Mouse (Mus musculus): ENCODE results near the gene Mex3d. TPM values are rescaled to one million over a fixed set of nuclear protein-coding genes. Genes with fewer than 3 reads are reported as not detected.

Mex3d gene
- polyA plus RNA-seq, 1 experiment: 7.9 TPM

DNA sequence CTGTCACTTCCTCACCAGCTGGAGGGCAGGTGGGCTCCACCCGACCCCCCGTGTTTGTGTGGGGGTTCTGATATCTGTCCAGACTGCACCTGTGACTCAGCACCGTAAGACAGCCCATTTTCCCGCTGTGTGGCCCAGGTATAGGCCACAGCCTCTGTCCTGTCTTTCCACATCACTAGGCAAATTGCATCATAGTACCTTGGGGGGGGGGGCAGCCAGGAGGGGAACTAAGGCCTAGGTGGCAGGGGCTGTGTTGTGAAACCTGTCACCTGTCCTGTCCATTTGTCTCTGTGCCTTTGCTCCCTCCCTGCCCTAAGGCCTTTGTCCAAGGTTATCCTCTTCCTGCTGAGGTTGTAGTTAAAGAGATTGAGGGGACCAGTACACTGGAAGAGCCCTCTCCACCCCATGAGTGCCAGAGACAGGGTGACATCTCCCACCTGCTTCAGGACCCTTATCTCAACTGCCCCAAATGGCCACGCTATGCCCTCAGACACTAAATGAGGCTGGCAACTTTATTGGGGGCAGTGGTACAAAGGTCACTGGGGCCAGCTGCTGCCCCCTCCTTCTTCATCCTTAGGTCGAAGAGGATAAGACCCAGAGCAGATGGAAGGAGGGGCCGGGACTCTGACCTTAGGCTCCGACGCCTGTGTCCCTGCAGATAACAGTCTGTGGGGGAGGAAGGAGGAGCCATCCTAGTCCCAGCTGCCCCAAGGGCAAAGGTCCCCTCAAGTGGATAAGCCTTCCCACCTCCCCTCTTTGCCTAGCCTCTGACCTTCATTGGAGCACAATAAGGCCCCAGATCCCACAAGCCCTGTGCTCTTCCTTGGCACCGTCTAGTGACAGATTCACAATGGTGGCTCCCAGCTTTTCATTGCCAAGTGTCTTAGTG lies 55.6 kb downstream of the Mex3d start:
- Histone ChIP-seq H3K4me3 (ENCODE audit: insufficient read depth, low read depth, low read length) (no peak overlapping the region), H3K4me1 (ENCODE audit: control insufficient read depth, insufficient read depth, low read length) (peaks cover 5% of the 10 kb centered on the region; the same call in 1 of the 2 replicates), H3K27me3 (replicated peaks; ENCODE audit: control insufficient read depth, insufficient read depth, low read length) (no peaks in the 10 kb centered on the region), H3K27ac (ENCODE audit: insufficient read depth, low read depth, low read length) (no peak overlapping the region), H3K36me3 (ENCODE audit: control insufficient read depth, insufficient read depth, low read length) (no peaks in the 10 kb centered on the region)
- DNase-seq: peak; percentile 33
- TF ChIP-seq CTCF (conservative IDR thresholded peaks at IDR 0.05; ENCODE audit: insufficient read depth, insufficient read length, low read depth, low read length) (no peak), POLR2A (IDR thresholded peaks at IDR 0.05; ENCODE audit: low read depth, low read length) (no peak)
- WGBS: 60% methylated on average over 10 of the region's 10 CpGs

- Histone ChIP-seq H3K36me3 (ENCODE audit: control insufficient read depth, insufficient read depth, low read length) (no peaks in the 10 kb centered on the region), H3K4me1 (ENCODE audit: control insufficient read depth, insufficient read depth, low read length) (peaks cover 5% of the 10 kb centered on the region; the same call in 1 of the 2 replicates), H3K4me3 (ENCODE audit: insufficient read depth, low read depth, low read length) (no peak overlapping the region), H3K27me3 (replicated peaks; ENCODE audit: control insufficient read depth, insufficient read depth, low read length) (no peaks in the 10 kb centered on the region), H3K27ac (ENCODE audit: insufficient read depth, low read depth, low read length) (no peak overlapping the region)
- WGBS: 62% methylated on average over 2 of the region's 2 CpGs
- DNase-seq: no peak
- no peak for TF ChIP-seq CTCF (conservative IDR thresholded peaks at IDR 0.05; ENCODE audit: insufficient read depth, insufficient read length, low read depth, low read length)
- TF ChIP-seq POLR2A (IDR thresholded peaks at IDR 0.05; ENCODE audit: low read depth, low read length): no peak
Measured at GRCm38 (mm10) chr10:80330888-80331287, 56.6 kb downstream of the Mex3d start.

Other genes starting within 250 kb of the Mex3d start
- gene Atp5d, start 249.0 kb downstream of the Mex3d start, polyA plus RNA-seq (2012; rRNA removed): 1,948 and 2,036 TPM in 2 replicates
- gene Cbarp, start 246.8 kb downstream of the Mex3d start, polyA plus RNA-seq (2012; rRNA removed): 8.1 and 8.7 TPM in 2 replicates
- gene Midn, start 239.4 kb downstream of the Mex3d start, polyA plus RNA-seq (2012; rRNA removed): 65.6 and 67.0 TPM in 2 replicates
- 86.7 and 87.8 TPM in 2 replicates for gene Cirbp, start 221.7 kb downstream of the Mex3d start, polyA plus RNA-seq (2012; rRNA removed)
- gene 1600002K03Rik, start 214.7 kb downstream of the Mex3d start, polyA plus RNA-seq (2012; rRNA removed): 7.9 and 11.2 TPM in 2 replicates
- 1.5 TPM in 2 replicates for gene Efna2, start 208.2 kb downstream of the Mex3d start, polyA plus RNA-seq (2012; rRNA removed)
- gene Mum1, start 161.2 kb downstream of the Mex3d start, polyA plus RNA-seq (2012; rRNA removed): 25.6 and 30.4 TPM in 2 replicates
- 1,001 and 1,041 TPM in 2 replicates for gene Ndufs7, start 138.5 kb downstream of the Mex3d start, polyA plus RNA-seq (2012; rRNA removed)
- 66.7 and 68.4 TPM in 2 replicates for gene Gamt, start 126.6 kb downstream of the Mex3d start, polyA plus RNA-seq (2012; rRNA removed)
- gene Dazap1, start 126.2 kb downstream of the Mex3d start, polyA plus RNA-seq (2012; rRNA removed): 45.6 and 49.1 TPM in 2 replicates
- gene Rps15, start 95.2 kb downstream of the Mex3d start, polyA plus RNA-seq (2012; rRNA removed): 1,371 and 1,777 TPM in 2 replicates
- 0.74 and 0.95 TPM in 2 replicates for gene Apc2, start 91.7 kb downstream of the Mex3d start, polyA plus RNA-seq (2012; rRNA removed)
- gene 2310011J03Rik, start 67.1 kb downstream of the Mex3d start, polyA plus RNA-seq (2012; rRNA removed): 47.8 and 52.5 TPM in 2 replicates
- 9.1 and 12.2 TPM in 2 replicates for gene Pcsk4, start 58.2 kb downstream of the Mex3d start, polyA plus RNA-seq (2012; rRNA removed)
- 24.7 and 25.1 TPM in 2 replicates for gene Reep6, start 57.7 kb downstream of the Mex3d start, polyA plus RNA-seq (2012; rRNA removed)
- 5.5 and 7.4 TPM in 2 replicates for gene Adamtsl5, start 39.2 kb downstream of the Mex3d start, polyA plus RNA-seq (2012; rRNA removed)
- gene Plk5, start 31.2 kb downstream of the Mex3d start, polyA plus RNA-seq (2012; rRNA removed): 1.8 and 2.0 TPM in 2 replicates
- 143 and 151 TPM in 2 replicates for gene Mbd3, start 11.9 kb upstream of the Mex3d start, polyA plus RNA-seq (2012; rRNA removed)
- 3,960 and 3,968 TPM in 2 replicates for gene Uqcr11, start 19.2 kb upstream of the Mex3d start, polyA plus RNA-seq (2012; rRNA removed)
- 33.3 and 38.6 TPM in 2 replicates for gene Tcf3, start 46.0 kb upstream of the Mex3d start, polyA plus RNA-seq (2012; rRNA removed)
- gene Onecut3, start 107.2 kb upstream of the Mex3d start, polyA plus RNA-seq (2012; rRNA removed): 0.03 TPM in 1 of 2 replicates, not detected in the other
- gene Atp8b3, start 151.5 kb upstream of the Mex3d start, polyA plus RNA-seq (2012; rRNA removed): 0.17 and 0.46 TPM in 2 replicates
- gene Rexo1, start 173.9 kb upstream of the Mex3d start, polyA plus RNA-seq (2012; rRNA removed): 28.7 and 37.9 TPM in 2 replicates
- 8.7 and 10.7 TPM in 2 replicates for gene Klf16, start 189.7 kb upstream of the Mex3d start, polyA plus RNA-seq (2012; rRNA removed)
- 175 and 221 TPM in 2 replicates for gene Abhd17a, start 202.7 kb upstream of the Mex3d start, polyA plus RNA-seq (2012; rRNA removed)
- 96.0 and 98.2 TPM in 2 replicates for gene Scamp4, start 215.2 kb upstream of the Mex3d start, polyA plus RNA-seq (2012; rRNA removed)
- gene Adat3, start 215.2 kb upstream of the Mex3d start, polyA plus RNA-seq (2012; rRNA removed): 3.4 and 4.4 TPM in 2 replicates
- 0.91 and 1.6 TPM in 2 replicates for gene Gm49322, start 218.4 kb upstream of the Mex3d start, polyA plus RNA-seq (2012; rRNA removed)
- 166 and 193 TPM in 2 replicates for gene Csnk1g2, start 235.2 kb upstream of the Mex3d start, polyA plus RNA-seq (2012; rRNA removed)